Comparison of ENCODE assay signal across 8 mouse cellular contexts in the genomic region with DNA sequence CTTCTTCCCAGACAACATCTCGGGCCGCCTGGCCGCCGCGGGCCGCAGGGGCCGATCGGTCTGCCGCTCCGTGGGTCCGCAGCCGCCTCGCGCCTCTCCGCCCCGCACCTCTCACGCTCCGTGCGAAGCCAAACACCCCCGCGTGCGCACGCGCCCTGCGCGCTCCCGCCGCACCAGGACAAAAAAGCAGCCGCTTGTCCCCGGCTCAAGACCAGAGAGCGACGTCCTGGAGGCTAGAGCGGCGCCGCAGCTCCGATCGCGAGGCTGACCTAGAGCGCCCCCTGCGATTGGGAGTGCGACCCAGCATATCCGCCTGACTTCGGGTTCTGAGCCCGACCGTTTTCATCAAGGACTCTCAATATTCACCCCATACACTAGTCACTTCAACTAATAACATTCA. TPM values are rescaled to one million over a fixed set of nuclear protein-coding genes. Genes with fewer than 3 reads are reported as not detected.
A peak's percentile ranks its signal among the peaks of the same experiment; 100 is the strongest.
DNase-seq lines count a peak whose midpoint lies in the region; ATAC-seq and TF ChIP-seq lines count a peak whose summit lies in the region.

A gene (minus strand): TSS at position 156 of the 400 bp plus-strand sequence.

- peaks cover 60% of the 10 kb centered on the region for H3K4me1 ChIP-seq in E14TG2a.4 (replicated peaks; ENCODE audit: low read depth, low read length)
- H3K4me1 ChIP-seq in forebrain, embryonic 12.5 days: peaks cover 18% of the 10 kb centered on the region
- peaks cover 11% of the 10 kb centered on the region for H3K4me1 ChIP-seq in heart, postnatal 0 days (ENCODE audit: control insufficient read depth, insufficient read depth)
- peaks cover 14% of the 10 kb centered on the region for H3K4me1 ChIP-seq in liver, embryonic 16.5 days (ENCODE audit: control insufficient read depth, low read depth, low read length)
- peaks cover 30% of the 10 kb centered on the region for H3K4me1 ChIP-seq in neural tube, embryonic 13.5 days (replicated peaks)
- peaks cover 10% of the 10 kb centered on the region for H3K4me1 ChIP-seq in testis, adult 2 months (ENCODE audit: control insufficient read depth, insufficient read depth, low read length)

- peak; percentile 56 for TF ChIP-seq CTCF in E14TG2a.4 (conservative IDR thresholded peaks at IDR 0.05; ENCODE audit: low read length)
- TF ChIP-seq CTCF in heart, postnatal 0 days (IDR thresholded peaks at IDR 0.05; ENCODE audit: low read depth): peak; percentile 91
- peak; percentile 94 for TF ChIP-seq CTCF in testis, adult 2 months (IDR thresholded peaks at IDR 0.05; ENCODE audit: control insufficient read depth, insufficient read depth, insufficient replicate concordance, low read depth, low read length)

- peak within 1 kb of the TSS; percentile 63 for H3K4me2 ChIP-seq in forebrain, embryonic 12.5 days
- peak within 1 kb of the TSS; percentile 69 for H3K4me2 ChIP-seq in heart, postnatal 0 days (ENCODE audit: low read depth, low read length)
- H3K4me2 ChIP-seq in liver, embryonic 16.5 days (ENCODE audit: low read depth, low read length): peak within 1 kb of the TSS; percentile 79
- peak within 1 kb of the TSS; percentile 76 for H3K4me2 ChIP-seq in neural tube, embryonic 13.5 days

- peaks cover 4% of the 10 kb centered on the region; the same call in 1 of the 2 replicates for H3K36me3 ChIP-seq in E14TG2a.4 (ENCODE audit: insufficient read depth, low read length)
- H3K36me3 ChIP-seq in forebrain, embryonic 12.5 days (replicated peaks): 0 out of 2 replicates have a peak, but pooled peaks cover 3% of the 10 kb centered on the region
- H3K36me3 ChIP-seq in heart, postnatal 0 days (replicated peaks; ENCODE audit: control insufficient read depth, insufficient read depth, low read length): no peaks in the 10 kb centered on the region
- H3K36me3 ChIP-seq in liver, embryonic 16.5 days (ENCODE audit: control insufficient read depth, insufficient read depth): no peaks in the 10 kb centered on the region
- no peaks in the 10 kb centered on the region for H3K36me3 ChIP-seq in neural tube, embryonic 13.5 days
- H3K36me3 ChIP-seq in testis, adult 2 months (ENCODE audit: control insufficient read depth, insufficient read depth, low read length): no peaks in the 10 kb centered on the region

- H3K9ac ChIP-seq in forebrain, embryonic 12.5 days: peak within 1 kb of the TSS; percentile 100
- H3K9ac ChIP-seq in heart, postnatal 0 days (replicated peaks; ENCODE audit: low read depth, low read length): peak within 1 kb of the TSS; percentile 97
- H3K9ac ChIP-seq in liver, embryonic 16.5 days (ENCODE audit: low read depth, low read length): peak within 1 kb of the TSS; percentile 97
- peak within 1 kb of the TSS; percentile 100 for H3K9ac ChIP-seq in neural tube, embryonic 13.5 days

- TF ChIP-seq EP300 in heart, postnatal 0 days (IDR thresholded peaks at IDR 0.05; ENCODE audit: low read depth): no peak

- peak within 1 kb of the TSS; percentile 98 for H3K27ac ChIP-seq in forebrain, embryonic 12.5 days
- H3K27ac ChIP-seq in heart, postnatal 0 days (ENCODE audit: low read depth): peak within 1 kb of the TSS; percentile 85
- H3K27ac ChIP-seq in liver, embryonic 16.5 days (ENCODE audit: low read length): peak within 1 kb of the TSS; percentile 75
- peak within 1 kb of the TSS; percentile 96 for H3K27ac ChIP-seq in neural tube, embryonic 13.5 days (replicated peaks)
- peak within 1 kb of the TSS; percentile 69 for H3K27ac ChIP-seq in testis, adult 2 months (ENCODE audit: control insufficient read depth, insufficient read depth, low read depth, low read length)

- peak; percentile 86 for TF ChIP-seq POLR2A in testis, adult 2 months (IDR thresholded peaks at IDR 0.05; ENCODE audit: control insufficient read depth, low read depth, low read length)

- H3K4me3 ChIP-seq in E14TG2a.4 (replicated peaks; ENCODE audit: low read length): peak within 1 kb of the TSS; percentile 95
- H3K4me3 ChIP-seq in forebrain, embryonic 12.5 days (replicated peaks): peak within 1 kb of the TSS; percentile 98
- peak within 1 kb of the TSS; percentile 80 for H3K4me3 ChIP-seq in heart, postnatal 0 days (ENCODE audit: low read depth, low read length)
- peak within 1 kb of the TSS; percentile 95 for H3K4me3 ChIP-seq in liver, embryonic 16.5 days (ENCODE audit: low read depth, low read length)
- peak within 1 kb of the TSS; percentile 99 for H3K4me3 ChIP-seq in neural tube, embryonic 13.5 days
- peak within 1 kb of the TSS; percentile 96 for H3K4me3 ChIP-seq in testis, adult 2 months (ENCODE audit: control insufficient read depth, low read depth, low read length)

- no peaks in the 10 kb centered on the region for H3K9me3 ChIP-seq in E14TG2a.4 (ENCODE audit: low read length)
- no peaks in the 10 kb centered on the region for H3K9me3 ChIP-seq in forebrain, embryonic 12.5 days
- no peaks in the 10 kb centered on the region for H3K9me3 ChIP-seq in heart, postnatal 0 days (replicated peaks; ENCODE audit: control insufficient read depth, low read length)
- H3K9me3 ChIP-seq in liver, embryonic 16.5 days (replicated peaks; ENCODE audit: control insufficient read depth, low read length): no peaks in the 10 kb centered on the region
- no peaks in the 10 kb centered on the region for H3K9me3 ChIP-seq in neural tube, embryonic 13.5 days

- ATAC-seq in forebrain, embryonic 12.5 days (ENCODE audit: low FRiP score): peak; percentile 91
- ATAC-seq in heart, postnatal 0 days (ENCODE audit: insufficient read depth, low read depth): peak; percentile 89
- ATAC-seq in liver, embryonic 16.5 days (ENCODE audit: low read depth): peak; percentile 88
- peak; percentile 91 for ATAC-seq in neural tube, embryonic 13.5 days (ENCODE audit: low read depth)

- no peaks in the 10 kb centered on the region for H3K27me3 ChIP-seq in E14TG2a.4 (ENCODE audit: insufficient read depth, low read length)
- no peaks in the 10 kb centered on the region for H3K27me3 ChIP-seq in forebrain, embryonic 12.5 days
- no peaks in the 10 kb centered on the region for H3K27me3 ChIP-seq in heart, postnatal 0 days (ENCODE audit: control insufficient read depth, insufficient read depth, low read length)
- H3K27me3 ChIP-seq in liver, embryonic 16.5 days (ENCODE audit: control insufficient read depth, insufficient read depth, low read depth, low read length): no peaks in the 10 kb centered on the region
- H3K27me3 ChIP-seq in neural tube, embryonic 13.5 days: no peaks in the 10 kb centered on the region
- H3K27me3 ChIP-seq in testis, adult 2 months (ENCODE audit: control insufficient read depth, insufficient read depth, low read length): no peaks in the 10 kb centered on the region

- peak; percentile 91 for DNase-seq in c-Kit-positive CD71-positive TER-119-positive erythroid progenitor cells, embryonic 14.5 days (ENCODE audit: low spot score)
- peak; percentile 87 for DNase-seq in heart, postnatal 0 days (ENCODE audit: low spot score)
- DNase-seq in kidney, postnatal 4 days: peak; percentile 98 to 99

- under 1% methylated on average over 45 of the region's 45 CpGs for WGBS in forebrain, embryonic 12.5 days
- WGBS in heart, postnatal 0 days: under 1% methylated on average over 36 of the region's 45 CpGs
- under 1% methylated on average over 34 of the region's 45 CpGs for WGBS in liver, embryonic 16.5 days (ENCODE audit: insufficient replicate concordance)
- WGBS in neural tube, embryonic 13.5 days: under 1% methylated on average over 31 of the region's 45 CpGs

RNA-seq across cellular contexts. Expression of the gene that starts here (rescaled TPM):
- 105 and 111 TPM in 2 replicates for polyA plus RNA-seq in forebrain, embryonic 12.5 days (2016; fragmentation: Nextera tagmentation; extraction: Ambion mirVana)
- 48.2 and 57.0 TPM in 2 replicates for total RNA-seq in heart, postnatal 0 days (2014; rRNA removed; ENCODE audit: low replicate concordance)
- 15.2 and 17.0 TPM in 2 replicates for polyA plus RNA-seq in heart, postnatal 0 days (2015; fragmentation: Nextera tagmentation; extraction: Ambion mirVana)
- polyA plus RNA-seq in liver, embryonic 16.5 days (2015; fragmentation: Nextera tagmentation; extraction: Ambion mirVana): 5.5 and 6.6 TPM in 2 replicates
- 76.5 TPM in 2 replicates for polyA plus RNA-seq in neural tube, embryonic 13.5 days (2015; fragmentation: Nextera tagmentation; extraction: Ambion mirVana)
- polyA plus RNA-seq in testis, adult 2 months (2012; rRNA removed): 43.3 and 46.7 TPM in 2 replicates

Comparison
In these comparisons a context has a peak if more than half of its experiments do, and no peak if none do; other contexts are left out.
1. Peak in every context shown above with its lines: DNase-seq, ATAC-seq, H3K4me3 ChIP-seq and H3K27ac ChIP-seq.